Mouse (Mus musculus) brain, embryonic 14.5 days (tissue): ENCODE measurements at regions not wholly inside any gene's neighbourhood (a gene's known extent, or its start where the extent isn't known, plus 50 kb on each side); places are given as distances from the start of the nearest gene placed in this dataset.

Source experiments
- DNase-seq: peaks from one replicate; pipeline ENCODE4 v3.0.0-alpha.2; 2011; ENCODE audit warnings: low read depth
- CTCF ChIP-seq: fragments of 200-500 bp; IDR thresholded peaks from 2 replicates; pipeline ENCODE4 v1.5.1; 2012; ENCODE audit warnings: inconsistent platforms, mild to moderate bottlenecking, moderate library complexity, borderline replicate concordance; ENCODE audit not compliant: insufficient read depth, insufficient read length; ENCODE audit errors: extremely low read depth
- POLR2A ChIP-seq: fragments of 200-500 bp; IDR thresholded peaks from 2 replicates; pipeline ENCODE4 v1.6.1; 2012; ENCODE audit warnings: mild to moderate bottlenecking, inconsistent platforms, borderline replicate concordance; ENCODE audit not compliant: poor library complexity, insufficient read depth, insufficient read length, severe bottlenecking; ENCODE audit errors: extremely low read depth

DNA sequence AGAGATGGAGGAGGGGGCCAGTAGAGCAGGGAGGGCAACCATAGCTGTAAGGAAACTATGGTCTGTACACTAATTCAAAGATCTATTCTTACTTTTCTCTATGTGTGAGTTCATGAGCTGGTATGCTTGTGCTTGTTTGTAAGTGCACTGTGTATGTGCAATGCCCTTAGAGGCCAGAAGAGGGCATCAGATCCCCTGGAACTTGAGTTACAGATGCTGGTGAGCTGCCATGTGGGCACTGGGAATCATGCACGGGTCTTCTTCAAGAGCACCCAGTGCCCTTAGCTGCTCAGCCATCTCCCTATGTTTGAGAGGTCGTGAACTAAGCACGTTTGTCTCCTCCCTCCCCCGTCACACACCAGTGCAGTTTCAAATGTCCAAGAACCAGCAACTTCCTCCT, 68.9 kb downstream of the Tbx3 start:
- no peak for DNase-seq
- peak; percentile 21; the same call in 1 of the 2 replicates for TF ChIP-seq CTCF
- no peak for TF ChIP-seq POLR2A

DNA sequence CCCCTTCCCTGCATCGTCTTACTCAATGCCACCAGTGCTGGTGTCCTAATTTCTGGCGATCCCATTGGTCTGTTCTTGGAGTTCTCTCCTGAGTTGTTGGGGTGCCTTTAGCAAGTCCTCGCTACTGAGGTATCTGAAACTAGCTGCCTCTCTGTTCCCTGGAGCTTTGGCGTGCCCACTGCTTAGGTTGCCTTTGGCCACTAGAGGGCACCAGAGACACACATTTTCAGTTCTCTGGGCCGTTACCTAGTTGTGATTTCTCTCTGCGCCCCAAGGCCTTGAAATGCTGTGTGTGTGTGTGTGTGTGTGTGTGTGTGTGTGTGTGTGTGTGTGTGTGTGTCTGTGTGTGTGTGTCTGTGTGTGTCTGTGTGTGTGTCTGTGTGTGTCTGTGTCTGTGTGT, 70.6 kb downstream of the Tbx3 start:
- DNase-seq: peak; percentile 83
- TF ChIP-seq POLR2A (no peak), CTCF (peak; percentile 95)

DNA sequence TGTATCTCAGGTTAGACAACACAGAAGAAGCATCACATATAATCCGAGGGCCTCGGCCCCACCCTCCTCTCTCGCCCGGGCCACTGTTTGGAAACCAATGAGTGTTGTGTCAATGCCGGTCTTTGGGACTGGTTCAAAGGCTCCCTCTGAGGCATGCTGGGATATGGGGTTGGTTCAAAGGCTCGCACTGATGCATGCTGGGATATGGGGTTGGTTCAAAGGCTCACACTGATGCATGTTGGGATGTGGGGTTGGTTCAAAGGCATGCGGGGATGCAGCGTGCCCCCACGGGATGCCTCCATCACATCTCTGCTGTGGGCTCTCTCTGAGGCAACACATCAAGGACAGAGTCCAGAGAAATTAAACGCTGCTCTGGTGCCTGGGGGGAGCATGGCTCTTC, 73.3 kb downstream of the Tbx3 start:
- DNase-seq: no peak
- no peak for TF ChIP-seq POLR2A
- TF ChIP-seq CTCF: no peak

DNA sequence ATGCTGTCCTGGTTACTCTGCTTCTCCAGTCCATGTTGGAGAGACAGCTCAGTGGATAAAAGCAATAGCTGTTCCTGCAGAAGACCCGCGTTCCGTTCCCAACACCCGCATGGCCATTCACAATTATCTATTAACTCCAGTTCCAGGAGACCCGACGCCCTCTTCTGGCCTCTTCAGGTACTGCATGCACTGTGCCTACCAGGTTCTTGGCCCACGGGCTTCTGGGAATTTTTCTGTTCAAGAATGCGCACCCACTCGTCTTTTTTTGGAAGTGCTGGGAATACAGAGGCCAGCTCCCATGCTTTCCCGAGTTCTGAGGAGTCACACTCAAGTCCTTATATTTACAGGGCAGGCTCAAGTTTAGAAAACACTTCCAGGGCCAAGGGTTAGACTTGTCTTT, 76.6 kb downstream of the Tbx3 start:
- DNase-seq: no peak
- peak; percentile 50; the same call in 1 of the 2 replicates for TF ChIP-seq CTCF
- no peak for TF ChIP-seq POLR2A

DNA sequence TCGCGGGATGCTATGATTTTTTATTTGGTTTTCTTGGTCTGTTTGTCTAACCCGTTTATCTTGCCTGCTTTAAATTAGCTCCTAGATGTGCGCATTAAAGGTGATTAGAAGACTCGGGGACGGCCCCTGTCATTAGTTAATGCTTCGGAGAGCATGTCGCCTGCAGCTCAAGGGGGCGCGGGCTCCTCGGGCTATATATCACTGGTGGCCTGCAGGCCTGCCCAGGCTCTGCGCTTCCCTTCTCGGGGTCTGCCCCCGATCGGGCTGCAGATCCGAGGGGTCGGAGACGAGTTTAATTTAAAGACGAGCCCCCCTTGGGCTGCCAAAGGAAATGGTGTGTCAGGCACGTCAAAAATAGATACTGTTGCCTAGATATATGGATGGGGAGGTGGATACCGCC, 78.2 kb downstream of the Tbx3 start:
- DNase-seq: no peak
- TF ChIP-seq CTCF: no peak
- TF ChIP-seq POLR2A: no peak

DNA sequence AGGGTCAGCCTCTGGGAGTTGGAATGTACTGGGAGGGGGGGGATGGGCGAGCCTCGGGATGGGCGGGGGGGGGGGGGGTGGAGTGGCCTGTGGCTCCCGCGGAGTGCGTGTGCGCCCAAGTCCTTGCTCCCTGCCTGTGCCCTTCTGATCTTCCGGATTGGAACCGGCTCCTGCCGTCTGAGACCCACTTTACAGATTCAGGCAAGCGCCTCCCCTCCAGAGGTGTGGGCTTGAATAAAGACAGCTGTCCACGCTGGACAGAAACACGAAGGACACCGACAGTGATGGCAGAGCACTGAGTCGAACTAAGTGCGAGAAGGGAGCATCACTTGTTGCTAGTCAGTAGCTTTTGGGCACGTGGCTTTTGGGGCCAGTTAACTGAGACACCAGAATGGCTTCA, 78.7 kb downstream of the Tbx3 start:
- DNase-seq: no peak
- TF ChIP-seq POLR2A: no peak
- no peak for TF ChIP-seq CTCF

DNA sequence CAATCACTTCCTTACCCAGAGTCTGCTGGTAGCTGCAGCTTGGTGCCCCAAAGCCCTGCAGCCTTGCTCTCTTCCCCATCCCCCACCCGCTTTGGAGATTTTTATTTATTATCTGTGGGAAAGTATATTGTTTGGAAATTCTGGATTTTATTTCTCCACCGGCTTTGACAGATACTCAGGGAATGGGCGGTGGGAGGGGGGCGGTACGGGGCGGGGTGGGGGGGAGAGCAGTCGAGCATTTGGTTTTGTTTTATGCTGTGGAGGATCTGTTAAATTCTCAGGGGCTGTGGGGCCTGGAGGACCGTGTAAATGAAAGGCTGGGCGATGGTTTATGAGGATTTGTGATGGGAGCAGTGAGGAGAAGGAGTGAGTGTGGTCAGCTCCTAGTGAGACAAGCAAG, 76.7 kb upstream of the Tbx5 start:
- TF ChIP-seq CTCF (no peak), POLR2A (no peak)
- DNase-seq: no peak

DNA sequence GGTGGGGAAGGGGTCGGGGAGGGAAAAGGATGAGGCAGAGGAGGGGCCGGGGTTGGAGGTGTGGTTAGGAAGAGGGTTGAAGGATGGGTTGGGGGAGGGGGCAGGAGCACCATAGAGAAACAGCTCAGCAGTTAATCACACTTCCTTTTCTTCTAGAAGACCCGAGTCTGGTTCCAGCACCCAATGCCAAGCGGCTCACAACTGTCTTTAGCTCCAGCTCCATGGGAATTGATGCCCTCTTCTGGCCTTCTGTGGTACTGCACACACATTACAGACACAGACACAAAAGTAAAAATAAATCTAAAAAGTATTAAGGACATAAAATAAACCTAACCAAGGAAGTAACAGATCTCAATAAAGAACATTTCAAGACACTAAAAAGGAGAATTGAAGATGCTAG, 73.6 kb upstream of the Tbx5 start:
- TF ChIP-seq POLR2A (no peak), CTCF (peak; percentile 17; the same call in 1 of the 2 replicates)
- no peak for DNase-seq

DNA sequence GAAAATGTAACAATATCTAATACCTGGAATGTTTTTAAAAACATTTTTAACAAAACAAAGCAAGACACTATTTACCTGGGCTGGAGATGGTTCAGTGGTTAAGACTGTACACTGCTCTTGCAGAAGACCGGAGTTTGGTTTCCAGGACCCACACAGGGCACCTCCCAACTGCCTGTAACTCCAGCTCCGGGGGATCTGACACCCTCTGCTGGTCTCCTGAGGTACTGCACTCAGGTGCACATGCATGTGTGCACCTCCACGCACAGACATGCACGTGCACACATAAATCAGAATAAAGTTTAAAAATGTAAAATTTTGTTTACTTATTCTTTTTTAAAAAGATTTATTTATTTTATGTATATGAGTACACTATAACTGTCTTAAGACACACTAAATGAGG, 70.4 kb upstream of the Tbx5 start:
- no peak for DNase-seq
- TF ChIP-seq POLR2A: no peak
- peak; percentile 38; the same call in 1 of the 2 replicates for TF ChIP-seq CTCF

DNA sequence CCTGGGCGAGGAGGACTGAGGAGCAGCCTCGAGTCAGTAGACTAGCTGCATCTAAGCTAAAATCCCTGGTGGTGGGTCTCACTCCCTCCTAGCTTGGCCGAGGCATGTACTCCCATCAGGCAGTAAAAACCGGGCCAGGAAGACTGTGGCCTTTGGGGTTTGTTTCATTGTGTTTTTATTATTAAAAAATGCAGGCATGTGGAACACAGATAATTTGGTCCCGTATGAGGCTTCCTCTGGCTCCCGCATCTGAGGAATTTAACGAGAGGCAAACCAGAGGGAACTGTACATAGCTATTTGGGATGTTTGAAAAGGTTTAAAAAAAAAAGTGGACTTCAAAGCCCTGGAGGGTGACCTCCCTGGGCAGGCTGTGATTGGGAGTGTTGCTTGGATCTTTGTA, 69.1 kb upstream of the Tbx5 start:
- DNase-seq: no peak
- TF ChIP-seq CTCF (no peak), POLR2A (no peak)

DNA sequence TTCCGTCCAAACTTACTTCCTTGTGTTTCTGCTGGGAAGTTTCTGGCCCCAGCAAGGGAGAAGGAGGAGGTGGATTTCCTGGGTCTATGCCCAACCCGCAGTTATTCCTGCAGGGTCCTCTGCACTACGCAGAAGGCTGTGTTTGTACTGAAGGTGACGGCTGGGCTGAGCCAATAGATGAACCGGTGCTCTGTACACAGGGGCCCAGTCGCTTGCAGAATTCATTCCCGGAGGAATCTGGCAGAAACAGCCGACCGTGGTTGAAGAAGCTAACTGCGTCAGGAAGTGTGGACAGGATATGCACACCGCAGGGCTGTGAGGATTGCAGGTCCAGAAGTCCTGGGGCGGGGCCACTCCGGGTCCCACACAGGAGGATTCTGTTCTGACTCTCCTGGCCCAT, 66.1 kb upstream of the Tbx5 start:
- DNase-seq: no peak
- TF ChIP-seq CTCF (no peak), POLR2A (no peak)

DNA sequence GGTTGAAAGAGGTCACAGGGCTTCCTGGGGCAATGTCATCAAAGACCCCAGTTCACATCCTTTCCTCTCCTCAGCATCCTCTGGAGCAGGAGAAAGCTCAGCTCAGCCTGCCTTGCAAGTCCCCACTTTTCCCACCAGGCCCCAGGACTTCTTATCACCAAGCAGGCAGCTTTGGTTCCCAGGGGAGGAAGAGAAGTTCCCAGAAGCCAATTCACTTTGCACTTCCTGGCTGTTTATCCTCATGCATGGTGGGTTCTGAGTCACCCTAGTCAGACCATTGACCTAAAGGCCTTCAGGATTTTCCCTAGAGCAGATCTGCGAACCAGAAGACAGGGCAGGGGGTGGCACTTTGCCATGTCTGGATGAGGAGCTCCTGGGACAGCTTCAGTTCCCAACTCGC, 61.5 kb upstream of the Tbx5 start:
- TF ChIP-seq CTCF (no peak), POLR2A (no peak)
- no peak for DNase-seq

DNA sequence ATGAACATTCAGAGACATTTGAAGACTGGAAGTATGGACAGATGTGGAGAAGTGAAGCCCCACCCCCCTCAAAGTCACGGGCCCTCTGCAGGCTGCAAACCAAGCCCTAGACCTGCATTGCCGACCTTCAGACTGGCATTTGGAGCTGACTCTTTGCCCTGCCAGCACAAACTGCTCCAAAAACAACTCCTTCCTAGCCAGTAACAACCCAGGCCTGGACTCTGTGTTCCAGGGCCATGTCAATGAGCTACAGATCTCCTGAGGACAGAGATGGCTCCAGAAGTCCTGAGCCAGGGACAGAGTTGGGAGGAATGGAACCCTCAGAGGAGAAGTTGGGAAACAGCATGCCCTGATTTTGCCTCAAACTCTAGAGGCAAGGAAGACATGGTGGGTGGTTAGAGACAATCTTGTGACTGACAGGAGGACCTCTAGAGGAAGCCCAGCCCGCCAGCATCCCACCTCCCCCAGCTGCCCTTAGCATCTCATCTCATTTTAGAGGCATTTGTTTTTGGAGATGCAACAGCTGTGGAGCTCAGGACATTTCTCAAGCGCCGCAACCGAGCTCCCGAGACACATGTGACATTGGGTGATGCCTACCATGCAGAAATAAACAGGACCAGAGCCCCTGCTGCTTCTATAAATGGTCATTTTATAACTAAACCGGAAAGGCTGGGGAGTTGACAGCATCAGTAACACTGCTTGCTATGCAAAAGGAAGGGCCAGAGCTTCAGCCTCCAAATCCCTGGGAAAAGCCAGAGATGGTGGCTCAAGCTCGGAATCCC, 56.2 kb upstream of the Tbx5 start:
- no peak for TF ChIP-seq POLR2A
- no peak for TF ChIP-seq CTCF
- no peak for DNase-seq

DNA sequence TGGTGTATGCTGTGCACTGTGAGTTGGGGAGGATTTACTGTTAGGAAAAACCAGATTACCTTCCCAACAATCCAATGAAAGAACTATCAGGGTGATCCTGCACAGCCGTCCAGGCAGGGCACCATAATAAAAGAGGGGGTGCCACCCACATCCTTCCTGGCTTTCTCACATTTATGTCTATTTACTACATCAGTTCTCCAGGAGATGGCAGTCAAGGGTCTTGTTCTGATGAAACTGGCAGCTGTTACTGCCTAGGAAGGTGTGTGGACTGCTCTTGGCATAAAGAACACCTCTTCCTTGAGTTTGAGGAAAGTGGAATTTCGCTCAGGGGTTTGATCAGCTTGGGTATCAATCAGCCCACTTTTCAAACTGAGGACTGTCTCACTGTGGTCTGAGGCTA, 54.6 kb upstream of the Tbx5 start:
- DNase-seq: peak; percentile 84
- TF ChIP-seq POLR2A (no peak), CTCF (peak; percentile 63; the same call in 1 of the 2 replicates)
